Mouse (Mus musculus) brain, embryonic 14.5 days (tissue): Measurements from ENCODE around the gene Idnk.

Source experiments
- CTCF ChIP-seq: fragments of 200-500 bp; IDR thresholded peaks from 2 replicates; pipeline ENCODE4 v1.5.1; 2012; ENCODE audit warnings: inconsistent platforms, mild to moderate bottlenecking, moderate library complexity, borderline replicate concordance; ENCODE audit not compliant: insufficient read depth, insufficient read length; ENCODE audit errors: extremely low read depth
- POLR2A ChIP-seq: fragments of 200-500 bp; IDR thresholded peaks from 2 replicates; pipeline ENCODE4 v1.6.1; 2012; ENCODE audit warnings: mild to moderate bottlenecking, inconsistent platforms, borderline replicate concordance; ENCODE audit not compliant: poor library complexity, insufficient read depth, insufficient read length, severe bottlenecking; ENCODE audit errors: extremely low read depth

DNA sequence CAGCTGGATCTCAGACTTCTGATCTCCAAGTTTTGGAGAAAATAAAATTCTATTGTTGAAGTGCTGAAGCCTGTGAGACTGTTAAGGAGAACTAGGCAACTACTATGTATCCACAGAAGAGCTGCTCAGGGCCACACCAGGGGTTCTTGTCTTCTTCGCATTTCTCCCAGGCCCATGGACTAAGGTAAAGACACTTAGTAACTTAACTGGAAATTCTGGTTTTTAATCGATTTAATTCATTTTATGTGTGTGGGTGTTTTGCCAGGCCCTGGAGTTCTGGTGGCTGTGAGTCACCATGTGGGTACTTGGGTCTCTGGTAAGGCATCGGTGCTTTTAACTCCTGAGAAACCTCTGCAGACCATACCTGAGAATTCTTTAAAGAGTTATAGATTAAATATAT is 7.8 kb upstream of the Idnk start:
- TF ChIP-seq POLR2A (no peak), CTCF (no peak)
